Mouse (Mus musculus) bone marrow, adult 2 months (tissue): ENCODE data around the gene Gm9732.
"Not testable (repeated sequence)": the region's sequence is repeated elsewhere in the genome, so short reads cannot be mapped to it uniquely, and the experiment has no call there.

Source experiments
- CTCF ChIP-seq: fragments of 200-500 bp; IDR thresholded peaks from 2 replicates; pipeline ENCODE4 v1.5.1; 2011; ENCODE audit warnings: low read length, control low read depth; ENCODE audit not compliant: control insufficient read depth, insufficient read depth
- POLR2A ChIP-seq: fragments of 200-500 bp; IDR thresholded peaks from 2 replicates; pipeline ENCODE4 v1.6.1; 2011; ENCODE audit warnings: low read depth, mild to moderate bottlenecking, control low read depth, low read length, borderline replicate concordance; ENCODE audit not compliant: control insufficient read depth

DNA sequence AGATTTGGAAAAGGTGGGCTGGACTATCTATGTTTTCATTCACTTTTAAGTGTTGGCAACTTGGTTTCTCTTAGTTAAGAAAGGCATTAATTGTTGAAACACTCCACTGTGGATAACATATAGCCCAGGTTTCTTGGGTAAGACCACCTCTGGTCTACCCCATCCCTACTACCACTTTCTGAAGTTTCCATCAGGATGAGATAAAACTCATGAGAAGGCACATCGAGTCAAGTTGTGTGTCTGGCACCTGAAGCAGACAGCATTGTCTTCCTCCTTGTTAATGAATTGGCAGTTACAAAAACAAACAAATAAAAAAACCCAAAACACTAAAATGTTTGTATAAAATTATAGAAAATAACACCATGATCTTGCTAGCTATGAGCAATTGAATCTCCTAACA, 916 bp downstream of the Gm9732 start:
- not testable (repeated sequence) for TF ChIP-seq CTCF, POLR2A
